Mouse (Mus musculus) left cerebral cortex, adult 11 months (tissue): ENCODE results near the gene Rad51b.

ENCODE experiments used
- DNase-seq: peaks from one replicate; pipeline ENCODE4 v3.0.0; 2022; ENCODE audit warnings: low spot score

Gene Rad51b

DNA sequence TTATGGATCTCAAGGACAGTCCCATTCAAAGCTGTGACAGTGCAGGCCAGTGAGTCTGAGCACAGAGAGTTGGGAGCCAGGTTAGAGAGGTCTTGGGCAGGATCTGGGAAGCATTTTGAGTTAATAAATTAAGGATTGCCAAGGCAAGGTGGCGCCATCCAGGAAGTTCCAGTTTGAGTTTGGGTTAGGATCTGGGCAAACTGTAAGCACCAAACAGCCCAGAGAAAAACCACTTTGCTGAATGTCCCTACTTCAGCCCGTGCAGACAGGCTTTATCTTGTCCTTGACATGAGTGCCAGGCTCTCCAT lies 563.1 kb downstream of the Rad51b start:
- no peak for DNase-seq
